Mouse (Mus musculus) cerebellum, adult 9-10 months (tissue): ENCODE results near the gene Lman2.

Source experiments
- DNase-seq: peaks from one replicate; pipeline ENCODE4 v3.0.0; 2022

Gene Lman2

GRCm38 (mm10) chr13:55362453-55363060 is at the start of gene Lman2:
Lman2 (minus strand) TSS chr13:55362783.
- peak; percentile 97 for DNase-seq

- DNase-seq, result no peak
These were observed 49.2 kb upstream of the Lman2 start for GRCm38 (mm10) chr13:55411826-55412225.

- DNase-seq, result no peak
These were observed 46.0 kb upstream of the Lman2 start for GRCm38 (mm10) chr13:55408546-55409120.

GRCm38 (mm10) chr13:55407341-55407740 is 44.8 kb upstream of the Lman2 start:
- no peak for DNase-seq

- no peak for DNase-seq
These were observed 43.3 kb upstream of the Lman2 start for GRCm38 (mm10) chr13:55405783-55406390.

GRCm38 (mm10) chr13:55404853-55405782 is 42.5 kb upstream of the Lman2 start:
- peak; percentile 65 for DNase-seq

- DNase-seq, result no peak
These were observed 41.6 kb upstream of the Lman2 start for GRCm38 (mm10) chr13:55403935-55404852.

GRCm38 (mm10) chr13:55403266-55403665 is 40.7 kb upstream of the Lman2 start:
- DNase-seq, result no peak

- DNase-seq, result no peak
These were observed 37.4 kb upstream of the Lman2 start for GRCm38 (mm10) chr13:55400039-55400346.

- DNase-seq, result no peak
These were observed 36.9 kb upstream of the Lman2 start for GRCm38 (mm10) chr13:55399300-55400038.

- no peak for DNase-seq
These were observed 35.5 kb upstream of the Lman2 start, which contains the start of gene Slc34a1 for GRCm38 (mm10) chr13:55398088-55398487. Slc34a1 (plus strand) TSS chr13:55398187.

- no peak for DNase-seq
These were observed 30.4 kb upstream of the Lman2 start for GRCm38 (mm10) chr13:55392933-55393332.

GRCm38 (mm10) chr13:55391626-55392029 is 29.0 kb upstream of the Lman2 start:
- DNase-seq, result no peak

- DNase-seq, result no peak
These were observed 28.1 kb upstream of the Lman2 start for GRCm38 (mm10) chr13:55390644-55391043.

- DNase-seq, result no peak
These were observed 19.2 kb upstream of the Lman2 start for GRCm38 (mm10) chr13:55381790-55382189.

GRCm38 (mm10) chr13:55378907-55379580 is 16.5 kb upstream of the Lman2 start:
- DNase-seq, result no peak

- no peak for DNase-seq
These were observed 13.3 kb upstream of the Lman2 start for GRCm38 (mm10) chr13:55375877-55376276.

GRCm38 (mm10) chr13:55374206-55374924 is 11.8 kb upstream of the Lman2 start:
- no peak for DNase-seq

- DNase-seq, result no peak
These were observed 9.2 kb upstream of the Lman2 start for GRCm38 (mm10) chr13:55371740-55372139.

- DNase-seq, result peak; percentile 39
These were observed 8.6 kb upstream of the Lman2 start for GRCm38 (mm10) chr13:55371007-55371681.
